Mouse (Mus musculus) kidney, embryonic 16.5 days (tissue): ENCODE results near the gene Med29. TPM values are rescaled to one million over a fixed set of nuclear protein-coding genes. Genes with fewer than 3 reads are reported as not detected.

Source experiments
- ATAC-seq: fragments of 200-750 bp; cut with Nextera tagmentation; 2 replicates; pipeline ENCODE4 v1.8.0; 2017; ENCODE audit warnings: moderate TSS enrichment; ENCODE audit not compliant: low FRiP score, low TSS enrichment
- H3K27ac ChIP-seq: fragments of 300-500 bp; sonication (generic); 2 replicates; pipeline ENCODE4 v1.5.1; 2014; ENCODE audit warnings: low read length
- H3K27me3 ChIP-seq: fragments of 300-500 bp; sonication (generic); 2 replicates; pipeline ENCODE4 v1.6.1; 2014; ENCODE audit warnings: low read length, control low read depth, mixed read lengths; ENCODE audit not compliant: insufficient read depth
- H3K36me3 ChIP-seq: fragments of 300-500 bp; sonication (generic); 2 replicates; pipeline ENCODE4 v1.6.1; 2014; ENCODE audit warnings: low read length, control low read depth, mixed read lengths; ENCODE audit not compliant: insufficient read depth
- H3K4me1 ChIP-seq: fragments of 300-500 bp; sonication (generic); 2 replicates; pipeline ENCODE4 v1.6.1; 2014; ENCODE audit warnings: low read length, control low read depth, mixed read lengths; ENCODE audit not compliant: insufficient read depth
- H3K4me2 ChIP-seq: fragments of 300-500 bp; sonication (generic); replicated peaks from 2 replicates; pipeline ENCODE4 v1.6.1; 2014; ENCODE audit warnings: low read depth, low read length
- H3K4me3 ChIP-seq: fragments of 300-500 bp; sonication (generic); 2 replicates; pipeline ENCODE4 v1.5.1; 2014; ENCODE audit warnings: mild to moderate bottlenecking, low read length
- H3K9ac ChIP-seq: fragments of 300-500 bp; sonication (generic); replicated peaks from 2 replicates; pipeline ENCODE4 v1.6.1; 2014; ENCODE audit warnings: low read length
- H3K9me3 ChIP-seq: fragments of 300-500 bp; sonication (generic); 2 replicates; pipeline ENCODE4 v1.6.1; 2016; ENCODE audit warnings: low read length, control low read depth
- WGBS: fragments of 180-500 bp; shearing (Covaris S2); extraction: QIAGEN DNeasy Blood & Tissue Kit; methylation state at CpG from one replicate; pipeline ENCODE4 v1.1.7; 2014; 5-methylcytosine and 5-hydroxymethylcytosine counted together
- polyA plus RNA-seq: library from polyadenylated mRNA; unstranded; fragments of >200 nt; fragmentation: Nextera tagmentation; extraction: Ambion mirVana; gene quantifications from 2 replicates; pipeline ENCODE4 v1.2.1, GENCODE M21; 2015

Med29 gene
- polyA plus RNA-seq, 1 experiment from 2014 or later, result 52.9 TPM

- Histone ChIP-seq H3K36me3 (peaks cover 10% of the 10 kb centered on the region; the same call in 1 of the 2 replicates), H3K4me3 (no peak overlapping the region), H3K9ac (no peak overlapping the region), H3K4me1 (peaks cover 15% of the 10 kb centered on the region), H3K27me3 (no peaks in the 10 kb centered on the region), H3K4me2 (no peak overlapping the region), H3K9me3 (no peaks in the 10 kb centered on the region), H3K27ac (no peak overlapping the region)
- 54% methylated on average over 3 of the region's 3 CpGs for WGBS
- no peak for ATAC-seq
Observed at GRCm38 (mm10) chr7:28347746-28348145, 44.8 kb downstream of the Med29 start.

- Histone ChIP-seq H3K9ac (no peak overlapping the region), H3K4me1 (peaks cover 13% of the 10 kb centered on the region), H3K36me3 (no peaks in the 10 kb centered on the region), H3K27me3 (no peaks in the 10 kb centered on the region), H3K4me2 (no peak overlapping the region), H3K4me3 (no peak overlapping the region), H3K27ac (no peak overlapping the region), H3K9me3 (no peaks in the 10 kb centered on the region)
- no peak for ATAC-seq
- WGBS, result 5% methylated on average over 4 of the region's 4 CpGs
Observed at GRCm38 (mm10) chr7:28344637-28345036, 47.9 kb downstream of the Med29 start.

- WGBS, result 10% methylated on average over 7 of the region's 7 CpGs
- H3K27ac ChIP-seq, result peak overlapping the region; percentile 56
- 0 out of 2 replicates have a peak overlapping the region, but pooled peaks have one; percentile 12 for H3K4me2 ChIP-seq
- no peaks in the 10 kb centered on the region for H3K9me3 ChIP-seq
- H3K36me3 ChIP-seq, result no peaks in the 10 kb centered on the region
- no peak overlapping the region for H3K4me3 ChIP-seq
- peaks cover 26% of the 10 kb centered on the region for H3K4me1 ChIP-seq
- H3K9ac ChIP-seq, result peak overlapping the region; percentile 35; the same call in 1 of the 2 replicates
- ATAC-seq, result no peak
- no peaks in the 10 kb centered on the region for H3K27me3 ChIP-seq
Observed at GRCm38 (mm10) chr7:28341381-28341780, 51.1 kb downstream of the Med29 start.

GRCm38 (mm10) chr7:28339213-28339917, 53.1 kb downstream of the Med29 start:
- Histone ChIP-seq H3K4me1 (peaks cover 26% of the 10 kb centered on the region), H3K27ac (peak overlapping the region; percentile 97), H3K36me3 (no peaks in the 10 kb centered on the region), H3K9me3 (no peaks in the 10 kb centered on the region), H3K4me2 (peak overlapping the region; percentile 93), H3K27me3 (no peaks in the 10 kb centered on the region), H3K9ac (peak overlapping the region; percentile 99), H3K4me3 (peak overlapping the region; percentile 100)
- 70% methylated on average over 19 of the region's 19 CpGs for WGBS
- ATAC-seq, result no peak

GRCm38 (mm10) chr7:28338108-28338998, 54.2 kb downstream of the Med29 start, which contains the start of gene Supt5:
Supt5 (minus strand) TSS chr7:28338746.
- H3K4me3 ChIP-seq, result peak within 1 kb of the TSS; percentile 100
- no peaks in the 10 kb centered on the region for H3K9me3 ChIP-seq
- peaks cover 26% of the 10 kb centered on the region for H3K4me1 ChIP-seq
- ATAC-seq, result peak; percentile 99
- H3K27me3 ChIP-seq, result no peaks in the 10 kb centered on the region
- peak within 1 kb of the TSS; percentile 99 for H3K9ac ChIP-seq
- H3K27ac ChIP-seq, result peak within 1 kb of the TSS; percentile 97
- H3K4me2 ChIP-seq, result peak within 1 kb of the TSS; percentile 93
- no peaks in the 10 kb centered on the region for H3K36me3 ChIP-seq
- under 1% methylated on average over 77 of the region's 77 CpGs for WGBS

Other genes with a start within 250 kb of the Med29 start
- 108 and 115 TPM in 2 replicates for gene Fbl, start 223.0 kb downstream of the Med29 start, polyA plus RNA-seq
- 15.2 and 16.2 TPM in 2 replicates for gene Dyrk1b, start 213.2 kb downstream of the Med29 start, polyA plus RNA-seq
- gene Eid2, start 124.8 kb downstream of the Med29 start, polyA plus RNA-seq, result 0.85 and 1.2 TPM in 2 replicates
- 9.2 and 9.9 TPM in 2 replicates for gene Eid2b, start 115.0 kb downstream of the Med29 start, polyA plus RNA-seq
- gene Selenov, start 101.5 kb downstream of the Med29 start, polyA plus RNA-seq, result 0.41 and 0.74 TPM in 2 replicates
- 0.50 and 0.68 TPM in 2 replicates for gene Dll3, start 90.5 kb downstream of the Med29 start, polyA plus RNA-seq
- 162 and 169 TPM in 2 replicates for gene Timm50, start 80.6 kb downstream of the Med29 start, polyA plus RNA-seq
- 106 and 109 TPM in 2 replicates for gene Supt5, start 54.0 kb downstream of the Med29 start, polyA plus RNA-seq
- gene Rps16, start 42.1 kb downstream of the Med29 start, polyA plus RNA-seq, result 840 and 918 TPM in 2 replicates
- 69.1 and 83.3 TPM in 2 replicates for gene Plekhg2, start 20.1 kb downstream of the Med29 start, polyA plus RNA-seq
- gene Zfp36, start 12.5 kb downstream of the Med29 start, polyA plus RNA-seq, result 16.1 and 18.4 TPM in 2 replicates
- gene Paf1, start 243 bp upstream of the Med29 start, polyA plus RNA-seq, result 97.4 and 108 TPM in 2 replicates
- 13.6 and 15.5 TPM in 2 replicates for gene Gmfg, start 44.7 kb upstream of the Med29 start, polyA plus RNA-seq
- gene Lrfn1, start 59.3 kb upstream of the Med29 start, polyA plus RNA-seq, result 2.2 and 2.8 TPM in 2 replicates
- not detected in 2 replicates for gene Ifnl2, start 117.7 kb upstream of the Med29 start, polyA plus RNA-seq
- gene Ifnl3, start 130.1 kb upstream of the Med29 start, polyA plus RNA-seq, result not detected in 2 replicates
- gene Sycn, start 148.2 kb upstream of the Med29 start, polyA plus RNA-seq, result not detected in 2 replicates
- 0.18 TPM in 1 of 2 replicates, not detected in the other for gene Nccrp1, start 154.5 kb upstream of the Med29 start, polyA plus RNA-seq
- gene Samd4b, start 205.4 kb upstream of the Med29 start, polyA plus RNA-seq, result 16.7 and 20.7 TPM in 2 replicates
- gene Pak4, start 205.5 kb upstream of the Med29 start, polyA plus RNA-seq, result 78.4 and 79.6 TPM in 2 replicates
- gene Acp7, start 238.6 kb upstream of the Med29 start, polyA plus RNA-seq, result not detected in 2 replicates